Mouse (Mus musculus): ENCODE data around the gene Pipox. TPM values are rescaled to one million over a fixed set of nuclear protein-coding genes. Genes with fewer than 3 reads are reported as not detected.

Gene Pipox
- polyA plus RNA-seq, 1 experiment from 2014 or later, result 0.91 TPM

DNA sequence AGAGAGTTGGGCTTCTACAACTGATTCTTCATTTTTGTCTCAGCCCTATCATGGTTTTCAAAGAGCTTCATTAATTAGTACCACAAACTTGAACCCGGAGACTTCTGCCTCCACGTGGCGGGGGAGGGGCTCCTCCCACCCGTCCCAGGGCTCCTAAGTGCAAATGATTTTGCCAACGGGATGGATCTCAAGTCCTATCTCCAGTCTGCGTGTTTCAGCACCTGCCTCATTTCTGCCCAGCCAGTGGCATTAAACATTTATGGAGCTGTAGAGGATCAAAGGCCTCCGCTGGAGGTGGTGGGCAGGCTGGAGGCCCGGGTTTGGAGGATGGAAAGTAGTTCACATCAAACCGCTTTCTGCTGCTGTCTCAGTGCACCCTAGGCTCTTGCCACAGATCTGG is 32.8 kb upstream of the Pipox start:
- WGBS, result 10% methylated on average over 9 of the region's 9 CpGs
- Histone ChIP-seq H3K36me3 (no peaks in the 10 kb centered on the region), H3K9ac (no peak overlapping the region)

DNA sequence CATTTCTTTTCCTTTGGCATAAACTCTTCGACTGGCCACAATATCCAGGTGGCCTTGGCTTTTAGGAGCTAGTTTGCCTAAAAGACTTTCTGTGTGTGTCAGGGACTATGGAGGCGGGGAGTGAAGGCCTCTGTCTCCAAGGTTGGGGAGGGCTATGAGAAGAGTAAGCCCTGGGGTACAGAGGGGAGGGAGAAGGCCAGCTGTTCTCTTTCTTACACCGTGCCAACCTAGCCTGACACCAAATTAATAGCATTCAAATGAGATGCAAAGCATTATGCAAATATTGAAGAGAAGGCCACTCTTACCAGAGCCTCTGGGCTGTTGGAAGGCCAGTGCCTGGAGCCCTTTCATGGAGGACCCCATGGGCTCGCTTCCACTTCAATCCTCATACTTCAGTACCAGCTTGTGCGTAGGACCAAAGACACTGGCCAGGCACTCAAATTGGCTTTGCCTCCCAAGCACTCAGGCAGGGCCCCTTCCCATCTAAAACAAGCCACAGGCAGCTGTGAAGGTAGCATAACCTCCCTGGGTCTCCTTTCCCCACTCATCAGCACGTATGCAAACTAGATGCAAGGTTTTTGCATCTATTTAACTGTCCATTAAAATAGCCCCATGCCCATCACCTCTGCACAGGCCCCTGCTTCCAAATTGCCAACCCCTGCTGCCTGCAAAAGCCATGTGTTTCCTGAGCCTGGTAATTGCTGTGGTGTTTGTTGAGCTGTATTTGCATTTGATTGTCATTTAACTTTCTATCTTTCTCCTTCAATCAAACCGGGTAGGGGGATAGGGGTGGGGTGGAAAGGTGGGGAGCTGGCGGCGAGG is 32.2 kb upstream of the Pipox start:
- H3K36me3 ChIP-seq, result no peaks in the 10 kb centered on the region
- H3K9me3 ChIP-seq, result no peaks in the 10 kb centered on the region
- ATAC-seq (ENCODE audit: insufficient number of reproducible peaks, low FRiP score, low TSS enrichment, low read depth), result no peak
- H3K9ac ChIP-seq, result no peak overlapping the region
- peaks cover 23% of the 10 kb centered on the region for H3K27me3 ChIP-seq
- no peak overlapping the region for H3K27ac ChIP-seq
- peaks cover 12% of the 10 kb centered on the region for H3K4me1 ChIP-seq
- WGBS, result 30% methylated on average over 9 of the region's 9 CpGs
- H3K4me3 ChIP-seq, result no peak overlapping the region
- H3K4me2 ChIP-seq, result no peak overlapping the region

More for the DNA sequence above, 32.8 kb upstream of the Pipox start:
- Histone ChIP-seq H3K4me3 (no peak overlapping the region), H3K4me1 (peaks cover 18% of the 10 kb centered on the region), H3K4me2 (no peak overlapping the region), H3K27ac (no peak overlapping the region), H3K27me3 (peaks cover 29% of the 10 kb centered on the region), H3K9me3 (no peaks in the 10 kb centered on the region)
- ATAC-seq (ENCODE audit: insufficient number of reproducible peaks, low FRiP score, low TSS enrichment, low read depth), result no peak

DNA sequence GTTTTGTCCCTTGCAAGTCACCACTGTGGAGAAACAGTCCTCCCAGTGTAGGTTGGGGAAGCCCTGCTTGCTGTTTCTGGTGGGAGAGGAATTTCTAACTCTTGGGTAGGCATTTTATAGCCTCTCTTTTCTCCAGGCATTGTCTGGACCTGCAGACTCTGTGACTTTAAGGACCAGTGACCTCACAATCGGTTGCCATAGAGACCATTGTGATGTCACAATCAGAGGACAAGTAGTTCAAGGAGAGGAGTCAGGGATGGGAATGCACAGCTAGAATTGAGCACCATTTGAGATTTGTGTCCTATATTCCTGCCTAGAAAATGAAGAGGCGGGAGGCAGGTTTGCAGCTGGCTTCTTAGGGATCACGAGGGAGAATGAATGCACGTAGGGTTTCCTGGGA is 29.4 kb upstream of the Pipox start:
- ATAC-seq (ENCODE audit: insufficient number of reproducible peaks, low FRiP score, low TSS enrichment, low read depth), result no peak
- peaks cover 5% of the 10 kb centered on the region; the same call in 1 of the 2 replicates for H3K4me1 ChIP-seq
- no peak overlapping the region for H3K27ac ChIP-seq
- WGBS, result 70% methylated on average over 4 of the region's 4 CpGs
- H3K9me3 ChIP-seq, result no peaks in the 10 kb centered on the region
- no peak overlapping the region for H3K9ac ChIP-seq
- no peak overlapping the region for H3K4me3 ChIP-seq
- peaks cover 4% of the 10 kb centered on the region; the same call in 1 of the 2 replicates for H3K27me3 ChIP-seq
- no peak overlapping the region for H3K4me2 ChIP-seq
- H3K36me3 ChIP-seq, result no peaks in the 10 kb centered on the region

DNA sequence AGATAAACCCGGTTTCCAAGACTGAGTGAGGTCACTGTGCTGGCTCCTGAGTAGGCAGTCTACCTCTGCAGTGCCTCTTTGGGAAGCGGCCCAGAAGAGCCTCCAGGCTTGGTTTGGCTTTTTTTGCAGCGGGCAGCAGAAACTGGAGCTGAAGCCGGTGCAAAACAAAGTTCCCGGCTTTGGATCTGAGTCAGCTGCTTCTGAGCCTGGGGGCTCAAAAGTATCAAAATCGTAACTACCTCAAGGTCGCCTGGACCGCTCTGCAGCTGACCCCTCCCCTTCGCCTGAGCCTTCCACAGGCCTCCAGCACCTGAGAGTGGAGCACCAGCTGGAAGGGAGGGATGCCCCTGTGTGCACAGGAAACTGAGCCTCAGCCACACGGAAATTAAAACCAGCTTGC is 23.3 kb upstream of the Pipox start:
- Histone ChIP-seq H3K27me3 (peaks cover 46% of the 10 kb centered on the region), H3K4me2 (peak overlapping the region; percentile 20), H3K4me3 (peak overlapping the region; percentile 8; the same call in 1 of the 2 replicates), H3K9me3 (no peaks in the 10 kb centered on the region), H3K9ac (no peak overlapping the region), H3K36me3 (no peaks in the 10 kb centered on the region), H3K4me1 (peaks cover 17% of the 10 kb centered on the region), H3K27ac (no peak overlapping the region)
- WGBS, result 8% methylated on average over 10 of the region's 10 CpGs
- no peak for ATAC-seq (ENCODE audit: insufficient number of reproducible peaks, low FRiP score, low TSS enrichment, low read depth)

DNA sequence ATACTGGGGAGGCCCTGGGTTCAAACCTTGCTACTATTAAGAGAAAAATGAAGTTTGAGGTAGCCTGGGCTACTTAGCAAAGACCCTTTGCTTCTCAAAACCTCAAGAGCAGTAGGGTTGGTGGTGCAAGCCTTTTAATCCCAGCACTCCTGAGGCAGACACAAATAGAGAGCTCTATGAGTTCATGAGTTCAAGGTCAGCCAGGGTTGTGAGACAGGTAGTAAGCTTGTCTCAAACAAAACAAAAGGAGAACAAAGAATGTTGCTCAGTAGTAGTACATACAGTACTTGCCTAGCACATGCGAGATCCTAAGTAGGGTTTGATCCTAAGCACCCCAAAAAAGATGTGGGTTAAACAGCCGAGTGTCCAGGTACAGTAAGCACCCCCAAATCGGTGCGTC is 22.8 kb upstream of the Pipox start:
- peaks cover 17% of the 10 kb centered on the region for H3K4me1 ChIP-seq
- H3K27ac ChIP-seq, result no peak overlapping the region
- peaks cover 47% of the 10 kb centered on the region for H3K27me3 ChIP-seq
- no peak overlapping the region for H3K4me2 ChIP-seq
- H3K4me3 ChIP-seq, result no peak overlapping the region
- H3K9me3 ChIP-seq, result no peaks in the 10 kb centered on the region
- no peaks in the 10 kb centered on the region for H3K36me3 ChIP-seq
- ATAC-seq (ENCODE audit: insufficient number of reproducible peaks, low FRiP score, low TSS enrichment, low read depth), result no peak
- WGBS, result 64% methylated on average over 4 of the region's 4 CpGs
- no peak overlapping the region for H3K9ac ChIP-seq

DNA sequence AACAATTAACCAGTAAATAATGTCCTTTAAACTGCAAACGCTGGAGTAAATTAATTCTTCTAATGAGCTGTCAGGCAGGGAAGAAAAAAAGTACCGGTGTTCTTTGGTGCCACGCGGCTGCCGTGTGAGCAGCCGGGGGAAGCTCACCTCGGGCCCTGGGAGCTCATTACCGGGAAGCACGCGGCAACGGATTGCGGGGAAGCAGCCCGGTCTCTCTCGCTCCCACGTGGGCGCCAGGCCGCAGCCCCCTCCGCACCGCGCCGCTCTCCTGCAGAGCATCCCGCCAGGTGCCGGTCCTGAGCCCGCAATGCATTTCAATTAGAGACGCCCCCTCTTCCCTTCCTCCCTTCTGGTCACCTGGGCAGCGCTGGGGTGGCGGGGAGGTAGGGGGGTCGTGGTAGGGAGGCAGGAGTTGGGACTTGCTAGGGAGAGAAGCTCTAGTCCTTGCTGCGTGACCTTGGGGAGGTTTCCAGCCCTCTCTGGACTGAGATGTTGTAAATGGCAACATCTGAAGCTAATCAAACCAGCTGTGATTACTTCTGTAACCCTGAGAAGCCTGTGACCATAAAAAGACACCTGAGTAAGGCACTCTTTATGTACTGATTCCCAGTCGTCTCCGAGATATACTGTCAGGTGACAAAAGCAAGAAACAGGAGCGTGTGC is 20.8 kb upstream of the Pipox start:
- no peak for ATAC-seq (ENCODE audit: insufficient number of reproducible peaks, low FRiP score, low TSS enrichment, low read depth)
- Histone ChIP-seq H3K4me3 (no peak overlapping the region), H3K36me3 (no peaks in the 10 kb centered on the region), H3K9ac (no peak overlapping the region), H3K9me3 (no peaks in the 10 kb centered on the region), H3K4me1 (peaks cover 17% of the 10 kb centered on the region), H3K27me3 (peaks cover 55% of the 10 kb centered on the region), H3K4me2 (0 out of 2 replicates have a peak overlapping the region, but pooled peaks have one; percentile 20), H3K27ac (no peak overlapping the region)
- 2% methylated on average over 32 of the region's 32 CpGs for WGBS

DNA sequence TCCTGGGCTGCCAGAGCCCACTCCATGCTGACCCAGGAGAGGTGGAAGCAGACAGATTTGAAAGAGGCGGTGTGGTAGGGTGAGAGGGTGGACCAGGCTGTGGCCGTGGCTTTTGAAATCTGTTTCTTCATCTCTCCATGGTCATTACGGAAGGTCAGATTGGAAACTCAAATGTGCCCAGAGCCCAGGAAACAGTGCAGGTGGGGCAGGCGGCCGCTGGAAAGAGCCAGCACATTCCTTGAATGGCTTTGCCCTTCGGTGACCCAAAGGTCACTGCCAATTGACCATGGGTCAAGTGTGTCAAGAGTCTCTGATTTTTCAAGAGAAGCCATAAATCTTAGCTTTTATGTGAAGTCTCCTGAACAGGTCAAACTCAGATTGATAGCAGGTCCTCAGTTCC is 19.6 kb upstream of the Pipox start:
- no peak for ATAC-seq (ENCODE audit: insufficient number of reproducible peaks, low FRiP score, low TSS enrichment, low read depth)
- H3K36me3 ChIP-seq, result no peaks in the 10 kb centered on the region
- H3K4me1 ChIP-seq, result peaks cover 17% of the 10 kb centered on the region
- H3K9me3 ChIP-seq, result no peaks in the 10 kb centered on the region
- H3K4me2 ChIP-seq, result no peak overlapping the region
- H3K27ac ChIP-seq, result no peak overlapping the region
- H3K4me3 ChIP-seq, result no peak overlapping the region
- peaks cover 58% of the 10 kb centered on the region for H3K27me3 ChIP-seq
- 55% methylated on average over 6 of the region's 6 CpGs for WGBS
- no peak overlapping the region for H3K9ac ChIP-seq

DNA sequence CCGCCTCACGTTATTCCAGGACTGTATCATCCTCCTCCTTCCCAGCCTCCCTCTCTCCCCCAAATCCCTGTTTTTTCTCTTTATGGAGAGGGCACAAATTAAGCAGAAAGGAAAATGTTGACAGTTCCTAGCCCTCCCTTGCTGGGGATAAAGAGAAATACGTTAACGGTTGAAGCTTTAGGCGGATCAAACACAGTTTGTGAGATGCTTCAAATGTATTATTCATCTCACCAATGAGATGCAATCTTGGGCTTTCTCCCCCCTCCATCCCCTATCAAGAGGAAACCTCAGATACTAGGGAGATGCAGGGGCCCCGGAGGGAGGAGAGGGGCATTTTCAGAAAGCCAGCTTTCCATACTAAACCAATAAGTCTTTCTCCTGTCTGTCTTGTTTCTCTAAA is 15.9 kb upstream of the Pipox start:
- H3K4me3 ChIP-seq, result no peak overlapping the region
- no peak overlapping the region for H3K4me2 ChIP-seq
- H3K27me3 ChIP-seq, result peaks cover 36% of the 10 kb centered on the region
- ATAC-seq (ENCODE audit: insufficient number of reproducible peaks, low FRiP score, low TSS enrichment, low read depth), result no peak
- no peaks in the 10 kb centered on the region for H3K9me3 ChIP-seq
- no peak overlapping the region for H3K9ac ChIP-seq
- no peaks in the 10 kb centered on the region for H3K36me3 ChIP-seq
- peaks cover 13% of the 10 kb centered on the region for H3K4me1 ChIP-seq
- WGBS, result 22% methylated on average over 6 of the region's 6 CpGs
- H3K27ac ChIP-seq, result no peak overlapping the region

DNA sequence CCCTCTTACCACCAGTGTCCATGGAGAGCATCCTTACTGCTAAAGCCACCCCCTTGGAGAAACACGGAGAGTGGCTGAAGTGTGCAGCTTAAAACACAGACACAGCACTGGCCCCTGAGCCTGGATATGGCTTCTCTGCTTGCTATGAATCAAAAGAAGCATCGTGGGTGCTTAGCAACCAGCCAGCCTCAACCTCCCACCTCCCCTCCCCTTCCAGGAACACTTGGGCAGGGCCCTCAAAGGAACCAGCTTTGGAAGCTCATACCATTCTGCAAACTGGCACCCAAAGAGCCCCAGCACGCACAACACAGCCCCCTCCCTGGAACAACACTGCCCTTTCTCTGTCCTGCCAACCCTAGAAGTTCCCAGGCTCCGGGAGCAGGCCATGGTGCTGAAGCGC is 15.5 kb upstream of the Pipox start:
- ATAC-seq (ENCODE audit: insufficient number of reproducible peaks, low FRiP score, low TSS enrichment, low read depth), result no peak
- H3K4me1 ChIP-seq, result peaks cover 10% of the 10 kb centered on the region
- no peak overlapping the region for H3K9ac ChIP-seq
- no peak overlapping the region for H3K4me3 ChIP-seq
- H3K4me2 ChIP-seq, result no peak overlapping the region
- 29% methylated on average over 5 of the region's 5 CpGs for WGBS
- H3K27me3 ChIP-seq, result peaks cover 33% of the 10 kb centered on the region
- no peak overlapping the region for H3K27ac ChIP-seq
- H3K36me3 ChIP-seq, result no peaks in the 10 kb centered on the region
- no peaks in the 10 kb centered on the region for H3K9me3 ChIP-seq

DNA sequence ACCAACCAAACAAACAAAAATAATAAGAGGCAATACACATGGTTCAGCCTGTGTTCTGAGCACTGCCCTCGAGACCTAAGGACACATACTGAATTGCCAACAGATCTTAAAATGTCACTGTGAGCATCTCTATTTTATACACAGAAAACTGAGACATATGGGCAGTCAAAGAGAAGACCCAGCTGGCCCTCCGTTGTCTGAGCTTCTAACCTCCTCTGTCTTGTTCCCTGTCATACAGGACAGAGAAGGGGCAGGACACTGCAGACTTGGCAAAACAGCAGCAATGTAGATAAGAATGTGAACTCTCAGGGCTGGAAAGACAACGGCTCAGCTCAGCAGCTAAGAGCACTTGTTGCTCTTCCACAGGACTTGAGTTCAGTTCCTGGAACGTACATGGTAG is 14.6 kb upstream of the Pipox start:
- H3K4me1 ChIP-seq, result peaks cover 10% of the 10 kb centered on the region
- H3K36me3 ChIP-seq, result no peaks in the 10 kb centered on the region
- peaks cover 25% of the 10 kb centered on the region for H3K27me3 ChIP-seq
- no peak for ATAC-seq (ENCODE audit: insufficient number of reproducible peaks, low FRiP score, low TSS enrichment, low read depth)
- H3K9me3 ChIP-seq, result no peaks in the 10 kb centered on the region
- no peak overlapping the region for H3K4me3 ChIP-seq
- no peak overlapping the region for H3K9ac ChIP-seq
- H3K27ac ChIP-seq, result no peak overlapping the region
- WGBS, result 71% methylated on average over 4 of the region's 4 CpGs
- H3K4me2 ChIP-seq, result no peak overlapping the region

DNA sequence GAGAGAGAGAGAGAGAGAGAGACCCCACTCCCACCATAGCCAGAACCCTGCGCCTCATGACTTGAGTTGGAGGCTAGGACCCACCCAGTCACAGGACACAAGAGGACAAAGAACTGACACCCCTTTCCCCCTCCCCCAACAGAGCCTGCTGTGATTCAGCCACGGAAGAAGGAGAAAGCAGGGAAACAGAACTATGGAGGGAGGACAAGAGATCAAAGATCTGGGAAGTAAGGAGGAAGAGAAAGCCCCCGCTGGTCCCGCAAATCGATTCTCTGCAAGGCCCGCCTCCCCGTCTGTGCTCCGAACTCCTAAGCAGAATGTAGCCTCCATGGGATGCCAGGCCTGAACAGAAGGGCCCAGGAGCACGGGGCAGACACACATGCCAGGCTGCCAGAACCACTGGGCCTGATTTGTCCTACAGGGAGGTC is 12.9 kb upstream of the Pipox start:
- Histone ChIP-seq H3K9me3 (no peaks in the 10 kb centered on the region), H3K4me1 (peaks cover 14% of the 10 kb centered on the region), H3K4me2 (no peak overlapping the region), H3K27ac (no peak overlapping the region), H3K4me3 (no peak overlapping the region), H3K27me3 (peaks cover 10% of the 10 kb centered on the region; the same call in 1 of the 2 replicates), H3K9ac (no peak overlapping the region), H3K36me3 (no peaks in the 10 kb centered on the region)
- 21% methylated on average over 9 of the region's 9 CpGs for WGBS
- ATAC-seq (ENCODE audit: insufficient number of reproducible peaks, low FRiP score, low TSS enrichment, low read depth), result no peak

DNA sequence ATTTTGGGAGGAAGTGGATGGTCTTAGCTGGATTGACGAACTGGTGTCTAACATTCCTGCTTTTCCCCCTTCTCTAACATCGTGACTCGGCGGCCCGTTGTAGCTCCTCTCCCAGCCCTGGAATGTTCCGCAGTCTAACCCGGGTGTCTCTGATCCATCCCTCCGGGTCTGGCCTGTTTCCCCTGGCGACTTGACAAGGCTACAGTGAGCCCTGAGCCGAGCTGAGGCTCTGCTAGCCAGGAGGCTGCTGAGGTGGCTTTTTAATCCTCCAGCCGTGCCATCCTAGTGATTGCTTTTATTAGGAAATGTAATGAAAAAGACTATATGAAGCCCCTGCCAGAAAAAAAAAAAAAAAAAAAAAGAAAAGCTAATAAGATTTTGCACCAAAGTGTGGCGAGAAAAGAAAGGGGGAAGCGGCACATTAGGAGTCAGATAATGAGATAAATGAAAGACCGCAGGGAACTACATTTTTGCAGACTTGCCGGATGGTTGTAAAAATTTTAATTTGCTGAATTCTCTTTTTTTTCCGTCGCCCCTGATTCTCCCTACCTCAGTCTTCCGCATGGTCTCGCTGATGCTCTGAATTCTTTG is 12.3 kb upstream of the Pipox start:
- Histone ChIP-seq H3K9ac (no peak overlapping the region), H3K4me2 (no peak overlapping the region), H3K27me3 (peaks cover 10% of the 10 kb centered on the region; the same call in 1 of the 2 replicates), H3K27ac (no peak overlapping the region), H3K4me1 (peaks cover 19% of the 10 kb centered on the region), H3K9me3 (no peaks in the 10 kb centered on the region), H3K36me3 (no peaks in the 10 kb centered on the region), H3K4me3 (no peak overlapping the region)
- WGBS, result 23% methylated on average over 19 of the region's 19 CpGs
- ATAC-seq (ENCODE audit: insufficient number of reproducible peaks, low FRiP score, low TSS enrichment, low read depth), result no peak

Data from limb, embryonic 15.5 days (tissue).